Mouse (Mus musculus) embryonic fibroblast, embryonic 13.5 days (primary cell): Measurements from ENCODE around the gene Pex16. TPM values are rescaled to one million over a fixed set of nuclear protein-coding genes. Genes with fewer than 3 reads are reported as not detected.

Source experiments
- H3K27ac ChIP-seq: 2 replicates; pipeline ENCODE4 v1.5.1; 2012; ENCODE audit warnings: low read length, control low read depth, inconsistent platforms; ENCODE audit not compliant: insufficient read depth
- H3K4me1 ChIP-seq: 2 replicates; pipeline ENCODE4 v1.6.1; 2011; ENCODE audit warnings: low read length; ENCODE audit not compliant: control insufficient read depth, insufficient read depth
- H3K4me3 ChIP-seq: 2 replicates; pipeline ENCODE4 v1.5.1; 2011; ENCODE audit warnings: mild to moderate bottlenecking, control low read depth, low read length; ENCODE audit not compliant: insufficient read depth
- CTCF ChIP-seq: IDR thresholded peaks from 2 replicates; pipeline ENCODE4 v1.5.1; 2011; ENCODE audit warnings: mild to moderate bottlenecking, control low read depth, low read length, moderate library complexity, borderline replicate concordance; ENCODE audit not compliant: insufficient read depth
- POLR2A ChIP-seq: IDR thresholded peaks from 2 replicates; pipeline ENCODE4 v1.6.1; 2011; ENCODE audit warnings: low read depth, mild to moderate bottlenecking, control low read depth, low read length, moderate library complexity
- polyA plus RNA-seq: library from polyadenylated mRNA; stranded (reverse); fragments of >200 nt; gene quantifications from 2 replicates; pipeline ENCODE4 v1.2.4, GENCODE M21; 2011; ENCODE audit warnings: low read depth; ENCODE audit not compliant: missing spikeins, insufficient read length

Gene Pex16
- polyA plus RNA-seq, 1 experiment, result 6.1 TPM

- TF ChIP-seq CTCF (no peak), POLR2A (no peak)
- H3K27ac ChIP-seq, result 0 out of 2 replicates have a peak overlapping the region, but pooled peaks have one; percentile 1
- peaks cover 17% of the 10 kb centered on the region for H3K4me1 ChIP-seq
These were observed 55.6 kb downstream of the Pex16 start for GRCm38 (mm10) chr2:92430089-92430488.

More at GRCm38 (mm10) chr2:92430089-92430488, 55.6 kb downstream of the Pex16 start:
- no peak overlapping the region for H3K4me3 ChIP-seq

Other genes starting within 250 kb of the Pex16 start
- not detected in 2 replicates for gene Large2, start 193 bp downstream of the Pex16 start, polyA plus RNA-seq
- gene 1700029I15Rik, start 7.9 kb downstream of the Pex16 start, polyA plus RNA-seq, result 0.83 and 0.98 TPM in 2 replicates
- 7.1 and 8.6 TPM in 2 replicates for gene Mapk8ip1, start 26.6 kb downstream of the Pex16 start, polyA plus RNA-seq
- gene Cry2, start 59.4 kb downstream of the Pex16 start, polyA plus RNA-seq, result 14.2 and 16.7 TPM in 2 replicates
- 12.8 and 12.9 TPM in 2 replicates for gene Slc35c1, start 85.9 kb downstream of the Pex16 start, polyA plus RNA-seq
- 5.3 and 8.6 TPM in 2 replicates for gene Chst1, start 225.0 kb downstream of the Pex16 start, polyA plus RNA-seq